Mouse (Mus musculus) layer of hippocampus, adult 8-10 months (tissue): ENCODE data around the gene Lmo2. TPM values are rescaled to one million over a fixed set of nuclear protein-coding genes. Genes with fewer than 3 reads are reported as not detected.
"Not testable (repeated sequence)": the region's sequence is repeated elsewhere in the genome, so short reads cannot be mapped to it uniquely, and the experiment has no call there.

ENCODE experiments used
- DNase-seq, 2 experiments: peaks; one replicate each; pipeline ENCODE4 v3.0.0; 2022; ENCODE audit warnings: low spot score in 2 of 2
- total RNA-seq, 4 experiments: library from RNA; stranded (reverse); gene quantifications; 2 replicates each; pipeline ENCODE4 v1.2.4; 2022

Lmo2 gene
- total RNA-seq, 4 experiments from 2014 or later = 16.1 to 29.7 (median 21.3) TPM

DNA sequence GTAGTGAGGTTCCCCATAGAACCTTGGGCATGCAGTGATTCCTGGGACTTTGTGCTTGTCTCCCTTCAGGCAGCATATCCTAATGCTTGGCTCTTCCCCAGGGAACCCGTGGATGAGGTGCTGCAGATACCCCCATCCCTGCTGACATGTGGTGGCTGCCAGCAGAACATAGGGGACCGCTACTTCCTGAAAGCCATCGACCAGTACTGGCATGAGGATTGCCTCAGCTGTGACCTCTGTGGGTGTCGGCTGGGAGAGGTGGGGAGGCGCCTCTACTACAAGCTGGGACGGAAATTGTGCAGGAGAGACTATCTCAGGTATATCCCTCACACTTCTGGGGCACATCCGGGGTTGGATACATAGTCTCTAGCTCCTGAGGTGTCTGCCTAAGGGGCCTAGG is 18.1 kb downstream of the Lmo2 start:
- DNase-seq = no peak

GRCm38 (mm10) chr2:103977216-103977615 is 19.4 kb downstream of the Lmo2 start:
- no peak for DNase-seq

DNA sequence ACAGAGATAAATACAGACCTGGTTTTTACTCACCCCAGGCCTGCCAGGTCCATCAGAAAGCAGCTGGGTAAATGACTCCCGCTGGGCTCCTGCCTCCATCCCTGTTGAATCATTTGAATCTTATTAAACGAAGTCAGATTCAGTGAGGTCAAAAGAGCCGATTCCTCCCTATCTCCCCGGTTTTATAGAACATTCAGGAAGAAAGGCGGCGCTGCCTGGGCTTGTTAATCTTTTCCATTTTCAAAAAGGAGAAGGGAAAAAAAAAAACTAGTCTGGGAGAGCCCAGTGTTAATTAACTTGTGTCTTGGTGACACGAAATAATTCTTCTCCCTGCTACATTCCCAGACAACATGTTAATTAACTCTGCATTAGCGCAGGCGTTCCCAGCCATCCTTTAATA is 19.9 kb downstream of the Lmo2 start:
- no peak for DNase-seq

DNA sequence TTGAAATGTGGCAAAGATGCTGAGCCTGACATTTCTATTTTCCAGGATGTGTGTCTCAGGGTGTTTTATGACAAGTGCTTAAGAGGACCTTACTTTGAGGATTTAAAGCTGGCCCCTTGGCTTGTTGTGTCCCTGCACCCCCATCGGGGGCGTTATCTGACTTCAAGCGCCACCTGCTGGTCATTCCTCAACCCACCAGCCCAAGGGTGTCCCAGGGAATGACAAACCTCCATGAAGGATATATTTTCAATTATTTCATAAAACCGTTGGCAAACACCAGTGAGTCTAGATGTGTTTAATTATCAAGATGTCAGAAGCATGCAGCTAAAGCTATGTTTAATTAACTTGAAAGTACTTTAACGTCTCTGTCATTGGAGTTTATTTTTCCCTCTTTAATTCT is 24.5 kb downstream of the Lmo2 start:
- peak in 1 of 2 experiments; percentile 61 for DNase-seq

DNA sequence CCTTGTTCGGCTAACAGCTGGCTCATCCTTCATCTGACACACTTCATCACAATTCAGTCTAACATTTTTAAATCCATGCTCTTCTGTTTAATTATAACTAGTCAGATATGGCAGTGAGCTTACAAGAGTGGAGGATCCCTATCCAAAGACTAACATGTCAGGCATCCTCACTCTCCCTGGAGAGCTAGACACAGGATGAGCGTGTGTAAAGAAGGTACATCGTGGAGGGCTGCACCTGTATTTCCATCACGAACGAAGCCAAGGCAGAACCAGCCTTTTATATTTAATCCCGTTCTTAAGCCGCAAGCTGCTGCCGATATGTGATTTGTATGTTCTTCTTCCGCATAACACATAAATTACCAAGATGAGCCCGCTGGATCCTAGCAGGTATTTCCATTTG is 25.4 kb downstream of the Lmo2 start:
- DNase-seq = no peak

GRCm38 (mm10) chr2:103987595-103987994 is 29.8 kb downstream of the Lmo2 start:
- DNase-seq = not testable (repeated sequence)

- no peak for DNase-seq
Measured at GRCm38 (mm10) chr2:103989724-103990123, 31.9 kb downstream of the Lmo2 start.

DNA sequence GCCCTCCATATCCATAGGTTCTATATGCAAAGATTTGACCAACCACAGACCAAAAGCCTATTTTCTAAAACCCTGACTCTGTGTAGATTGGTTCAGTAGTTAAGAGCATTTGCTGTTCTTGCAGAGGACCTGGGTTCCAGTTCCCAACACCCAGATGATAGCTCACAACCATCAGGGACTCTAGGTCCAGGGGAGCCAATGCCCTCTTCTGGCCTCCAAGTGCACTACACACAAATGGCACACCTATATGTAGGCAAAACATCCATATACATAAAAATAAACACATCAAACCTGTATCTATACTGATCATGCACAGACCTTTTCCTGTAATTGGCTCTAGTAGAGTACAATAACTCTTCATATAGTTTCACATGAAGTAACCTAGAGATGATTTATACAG is 33.5 kb downstream of the Lmo2 start:
- no peak for DNase-seq

DNA sequence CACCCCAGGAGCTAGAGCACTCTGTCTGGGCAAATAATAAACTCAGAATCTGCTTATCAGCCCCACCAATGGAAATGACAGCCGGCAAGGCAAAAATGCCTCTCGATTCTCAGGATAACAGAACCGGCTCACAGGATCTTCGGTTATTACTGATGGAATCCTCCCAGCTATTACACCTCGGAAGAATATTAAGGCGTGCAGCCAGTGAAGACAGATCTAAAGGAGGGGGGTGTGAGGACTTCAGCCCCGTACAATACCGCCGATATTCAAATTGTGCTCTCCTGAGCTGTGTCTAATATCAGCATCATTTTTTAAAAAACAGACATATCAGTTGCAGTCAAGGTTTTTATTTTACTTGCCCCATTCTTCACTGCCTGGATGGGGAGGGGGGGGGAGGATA is 34.4 kb downstream of the Lmo2 start:
- no peak for DNase-seq

DNA sequence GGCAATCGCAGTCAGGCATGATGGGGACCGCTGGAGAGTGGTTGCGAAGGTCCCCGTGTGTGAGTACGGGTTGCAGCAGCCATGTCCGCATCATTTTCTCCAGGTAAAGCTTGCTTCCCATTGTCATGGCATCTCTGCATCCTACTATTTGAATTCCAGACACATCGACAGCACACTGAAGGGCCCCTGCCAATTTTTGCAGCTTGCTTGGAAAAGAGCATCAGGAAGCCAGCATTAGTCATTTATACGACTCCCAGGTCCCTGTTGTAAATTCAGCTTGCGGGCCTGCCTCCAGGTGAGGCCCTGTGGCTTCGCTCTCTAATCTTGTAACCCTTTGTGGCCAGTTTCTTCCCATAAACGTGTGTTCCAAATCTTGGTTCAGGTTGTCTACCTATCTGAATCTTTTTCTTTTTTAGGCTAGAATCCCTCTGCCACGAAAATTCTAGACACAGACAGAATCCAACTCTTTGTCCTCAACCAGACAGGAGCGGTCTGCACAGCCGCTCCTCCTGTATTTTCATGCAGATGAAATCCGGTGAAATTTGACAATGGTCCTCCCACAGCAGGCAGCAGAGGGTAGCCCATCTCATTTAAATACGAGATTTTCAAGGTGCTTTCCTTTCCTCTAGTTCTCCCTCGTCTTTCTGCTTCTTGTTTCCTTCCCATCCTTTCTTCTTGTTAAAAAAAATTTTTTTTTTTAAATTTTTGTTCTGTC is 35.0 kb downstream of the Lmo2 start:
- peak in 1 of 2 experiments; percentile 19 for DNase-seq

DNA sequence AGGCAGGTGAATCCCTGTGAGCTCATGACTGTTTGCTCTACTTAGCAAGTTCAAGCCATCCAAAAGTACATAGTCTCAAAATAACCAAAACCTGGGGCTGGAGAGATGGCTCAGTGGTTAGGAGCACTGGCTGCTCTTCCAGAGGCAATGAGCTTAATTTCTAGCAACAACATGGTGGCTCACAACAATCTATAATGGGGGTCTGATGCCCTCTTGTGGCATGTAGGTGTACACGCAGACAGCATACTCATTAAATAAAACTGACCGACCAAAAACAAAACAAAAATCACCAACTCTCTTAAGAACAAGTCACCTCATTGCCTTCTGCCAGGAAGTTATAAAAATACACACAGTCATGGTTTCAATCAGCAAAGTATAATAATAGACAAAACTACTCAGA is 43.3 kb downstream of the Lmo2 start:
- DNase-seq = no peak

DNA sequence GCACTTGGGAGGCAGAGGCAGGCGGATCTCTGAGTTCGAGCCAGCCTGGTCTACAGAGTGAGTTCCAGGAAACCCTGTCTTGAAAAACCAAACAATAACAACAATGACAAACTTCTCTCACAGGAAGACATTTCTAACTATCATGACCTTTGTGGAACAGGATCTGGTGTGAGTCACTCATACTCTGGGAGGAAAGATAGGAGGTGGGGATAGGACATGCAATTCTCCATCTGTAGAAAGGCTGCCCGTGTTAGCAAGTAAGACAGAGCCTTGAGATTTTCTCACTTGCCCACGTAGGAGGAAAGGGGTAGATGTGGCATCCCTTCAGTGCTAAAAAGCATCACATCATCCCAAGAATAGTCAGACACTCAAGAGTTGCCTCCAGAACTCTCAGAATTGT is 44.1 kb downstream of the Lmo2 start:
- no peak for DNase-seq

DNA sequence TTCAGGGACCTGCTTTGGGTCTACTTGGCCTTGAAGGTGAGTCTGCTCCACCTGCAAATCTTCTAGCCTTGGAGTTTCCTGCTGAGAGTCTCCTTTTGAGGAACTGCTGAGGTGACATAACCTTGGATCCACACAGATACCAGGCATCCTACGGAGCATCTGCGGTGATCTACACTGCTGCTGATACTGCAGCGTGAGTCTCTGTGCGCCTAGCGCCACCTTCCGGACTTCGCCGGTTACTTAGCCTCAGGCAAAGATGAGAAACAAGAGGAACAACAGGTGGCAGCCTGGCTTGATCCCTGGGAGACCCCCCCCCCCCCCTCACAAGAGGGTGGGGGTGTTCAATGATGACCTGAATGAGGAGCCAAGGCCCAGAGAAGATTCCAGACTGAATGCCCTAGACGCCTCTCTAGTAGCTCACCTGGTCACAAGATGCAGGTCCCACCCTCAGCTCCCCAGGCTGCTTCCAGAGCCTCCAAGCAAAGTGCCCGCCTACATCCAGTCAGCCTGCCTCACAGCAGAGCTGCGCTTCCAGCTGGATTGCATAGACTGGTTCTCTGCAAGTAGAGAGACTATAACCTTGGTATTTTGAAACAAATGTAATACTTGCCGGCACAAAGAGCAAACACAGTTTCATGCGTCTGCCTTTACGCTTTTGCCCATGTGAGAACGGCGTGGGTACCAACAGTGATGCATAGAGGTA is 45.1 kb downstream of the Lmo2 start:
- DNase-seq = peak; percentile 60 to 74

- DNase-seq = no peak
Measured at GRCm38 (mm10) chr2:104007793-104008519, 50.2 kb downstream of the Lmo2 start.

DNA sequence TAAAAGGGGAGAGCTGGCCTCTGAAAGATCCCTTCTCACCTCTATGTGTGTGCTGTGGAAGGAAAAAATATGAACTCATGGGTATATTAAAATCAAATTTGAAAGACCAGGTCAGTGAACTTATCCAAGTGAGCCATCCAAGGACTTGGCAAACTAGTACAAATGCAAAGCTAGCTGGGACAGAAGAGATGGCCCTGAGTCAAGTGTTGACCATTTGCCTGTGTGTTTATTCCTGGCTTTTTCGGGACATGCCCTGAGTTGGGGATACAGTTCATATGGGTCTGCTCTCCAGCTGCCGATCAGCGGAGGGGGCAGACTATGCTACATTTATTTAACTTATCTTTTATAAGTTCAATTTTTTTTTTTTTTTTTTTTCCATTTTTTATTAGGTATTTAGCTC is 51.1 kb downstream of the Lmo2 start:
- DNase-seq = not testable (repeated sequence)

- no peak for DNase-seq
Measured at GRCm38 (mm10) chr2:104023096-104023495, 65.3 kb downstream of the Lmo2 start.

- no peak for DNase-seq
Measured at GRCm38 (mm10) chr2:104024656-104025055, 66.9 kb downstream of the Lmo2 start.

- DNase-seq = peak; percentile 75 to 76
Measured at GRCm38 (mm10) chr2:104027458-104028138, 69.8 kb downstream of the Lmo2 start, which contains the start of gene Fbxo3. TSS of gene Fbxo3 (plus strand) at chr2:104027721.

DNA sequence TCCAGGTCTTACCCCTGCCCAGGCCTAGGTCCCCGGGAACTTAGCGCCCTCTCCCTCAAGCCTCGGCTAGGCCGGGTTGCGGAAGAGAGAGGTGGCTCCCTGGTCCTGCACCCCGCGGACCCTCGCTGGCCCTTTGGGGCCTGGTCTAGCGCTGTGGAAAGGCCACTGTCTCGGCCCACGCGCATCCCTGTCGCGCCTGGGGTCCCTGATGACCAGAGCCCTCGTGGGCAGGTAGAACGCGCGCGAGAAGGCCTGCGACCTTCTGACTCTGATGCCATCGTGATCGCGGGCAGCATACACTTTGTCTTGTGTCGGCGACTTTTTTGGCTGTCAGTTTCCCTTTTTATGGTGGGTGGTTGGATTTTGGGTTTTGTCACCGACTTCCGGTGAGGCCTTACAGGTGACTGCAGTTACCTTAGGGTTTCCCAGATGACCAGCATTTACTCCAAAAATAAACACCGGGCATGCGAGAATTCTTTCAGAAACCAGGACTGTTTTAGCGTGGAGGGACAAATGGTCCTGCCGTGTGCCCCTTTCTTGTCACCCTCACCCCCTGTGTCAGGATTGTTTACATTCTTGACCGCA is 70.4 kb downstream of the Lmo2 start, which contains the start of gene 4931422A03Rik:
TSS of gene 4931422A03Rik (minus strand) at position 223 of the 585 bp plus-strand sequence.
- no peak for DNase-seq

DNA sequence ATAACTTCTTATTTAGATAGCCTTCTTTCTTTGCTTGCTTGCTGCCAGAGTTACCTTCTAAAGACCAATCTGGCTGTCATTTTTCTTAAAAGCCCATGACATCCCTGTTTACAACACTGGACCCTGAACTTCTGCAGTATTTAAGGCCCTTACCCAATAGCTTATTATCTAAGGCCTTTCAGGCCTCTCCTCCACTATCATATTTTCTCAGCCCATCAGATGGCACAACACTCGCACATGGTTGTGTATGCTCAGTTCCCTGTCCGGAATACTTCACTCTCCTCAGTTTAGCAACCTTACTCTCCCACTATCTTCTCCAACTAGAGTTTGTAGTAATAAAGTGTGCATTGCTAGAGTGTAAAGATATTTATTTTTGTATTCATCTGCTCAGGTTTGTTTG is 71.3 kb downstream of the Lmo2 start:
- no peak for DNase-seq

DNA sequence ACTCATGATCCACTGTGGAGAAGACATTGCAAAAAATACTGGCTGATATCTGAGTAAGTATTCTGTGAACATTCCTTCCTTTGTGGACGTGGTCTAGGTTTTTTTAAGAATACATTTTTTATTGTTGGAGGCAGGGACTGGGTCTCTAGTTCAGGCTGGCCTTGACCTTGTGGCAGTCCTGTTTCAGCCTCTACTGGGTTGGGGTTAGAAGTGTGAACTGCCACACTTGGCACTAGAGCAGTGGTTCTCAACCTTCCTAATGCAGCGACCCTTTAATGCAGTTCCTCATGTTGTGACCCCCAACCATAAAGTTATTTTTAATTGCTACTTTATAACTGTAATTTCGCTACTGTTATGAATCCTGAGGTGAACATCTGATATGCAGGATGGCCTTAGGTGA is 72.6 kb downstream of the Lmo2 start:
- DNase-seq = no peak
